Mouse (Mus musculus) T-cell, adult 2 months (primary cell): ENCODE measurements around the gene Rgl2.
A peak's percentile ranks its signal among the peaks of the same experiment; 100 is the strongest.
"Not testable (repeated sequence)": the region's sequence is repeated elsewhere in the genome, so short reads cannot be mapped to it uniquely, and the experiment has no call there.

Experiments used
- DNase-seq: peaks from one replicate; pipeline ENCODE4 v3.0.0; 2022; ENCODE audit warnings: low spot score

Rgl2 gene

DNA sequence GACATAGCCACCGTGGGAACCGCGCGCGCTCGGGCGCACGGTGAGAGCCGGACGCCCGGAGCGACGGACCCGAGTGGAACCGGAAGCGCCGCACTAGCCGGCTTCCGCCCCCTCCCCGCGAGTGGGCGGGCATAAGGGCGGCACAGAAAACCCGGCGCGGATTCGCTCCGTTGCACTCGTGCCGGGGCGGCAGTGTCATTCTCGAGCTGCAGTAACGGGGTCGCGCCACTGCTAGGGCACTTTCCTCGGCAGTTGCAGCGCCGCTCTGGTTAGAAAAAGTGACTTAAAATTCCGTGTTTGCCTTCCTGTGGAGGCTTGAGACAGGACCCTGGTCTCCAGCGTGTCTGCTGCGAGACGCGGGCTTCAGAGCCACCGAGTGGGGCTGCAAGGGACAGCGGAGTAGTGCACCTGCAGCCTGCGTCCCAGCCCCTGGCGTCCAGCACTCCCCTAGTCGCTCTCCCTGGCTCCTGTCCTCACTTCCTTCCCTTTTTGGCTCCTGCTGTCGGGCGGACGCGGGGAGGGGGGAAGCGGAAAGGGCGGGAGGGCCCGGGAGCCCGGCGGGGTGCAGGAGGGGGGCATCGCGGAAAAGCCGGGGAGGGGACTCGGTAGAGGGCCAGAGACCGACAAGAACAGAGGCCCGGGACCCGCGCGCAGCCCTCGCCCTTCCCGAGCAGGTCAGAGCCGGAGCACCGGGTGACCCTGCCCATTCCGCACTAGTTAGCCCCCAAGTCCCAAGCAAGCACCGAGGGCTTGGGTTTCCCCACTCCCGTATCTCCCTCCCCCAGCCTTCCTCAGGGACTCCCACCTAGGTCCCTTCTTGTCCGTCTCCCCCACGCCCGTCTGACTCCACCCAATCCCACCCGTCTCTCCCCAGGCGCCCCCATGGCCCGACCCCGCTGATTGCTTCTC is at the start of gene Rgl2:
Rgl2 (plus strand) TSS at position 173 of the 909 bp plus-strand sequence.
- DNase-seq, result peak; percentile 94

GRCm38 (mm10) chr17:33884320-33884719 is 45.0 kb upstream of the Rgl2 start:
- DNase-seq, result not testable (repeated sequence)

GRCm38 (mm10) chr17:33887802-33888201 is 41.5 kb upstream of the Rgl2 start:
- not testable (repeated sequence) for DNase-seq

DNA sequence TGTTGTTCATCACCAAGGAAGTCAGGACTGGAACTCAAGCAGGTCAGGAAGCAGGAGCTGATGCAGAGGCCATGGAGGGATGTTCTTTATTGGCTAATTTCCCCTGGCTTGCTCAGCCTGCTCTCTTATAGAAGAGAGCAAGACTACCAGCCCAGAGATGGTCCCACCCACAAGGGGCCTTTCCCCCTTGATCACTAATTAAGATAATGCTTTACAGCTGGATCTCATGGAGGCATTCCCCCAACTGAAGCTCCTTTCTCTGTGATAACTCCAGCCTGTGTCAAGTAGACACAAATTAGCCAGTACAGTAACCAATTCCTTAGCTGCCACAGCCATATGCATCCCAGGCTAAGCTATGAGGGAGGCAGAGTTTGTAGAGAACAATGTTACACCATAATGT is 41.1 kb upstream of the Rgl2 start:
- DNase-seq, result not testable (repeated sequence)

GRCm38 (mm10) chr17:33889941-33890532 is 39.3 kb upstream of the Rgl2 start:
- not testable (repeated sequence) for DNase-seq

GRCm38 (mm10) chr17:33890533-33891059 is 38.7 kb upstream of the Rgl2 start, which contains the start of gene Kifc1:
Gene Kifc1 (minus strand): TSS chr17:33890661.
- DNase-seq, result peak; percentile 100

DNA sequence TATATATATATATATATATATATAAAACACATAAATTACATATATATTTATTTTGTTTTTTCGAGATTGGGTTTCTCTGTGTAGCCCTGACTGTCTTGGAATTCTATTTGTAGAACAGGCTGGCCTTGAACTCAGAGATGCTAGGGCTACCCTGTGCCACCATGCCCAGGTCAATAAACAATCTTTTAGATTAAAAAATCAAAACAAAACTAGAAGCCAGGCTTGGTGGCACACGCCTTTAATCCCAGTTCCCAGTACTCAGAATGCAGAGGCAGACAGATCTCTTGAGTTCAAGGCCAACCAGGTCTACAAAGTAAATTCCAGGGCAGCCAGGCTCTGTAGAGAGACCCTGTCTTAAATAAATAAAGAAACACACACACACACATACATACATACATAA is 38.0 kb upstream of the Rgl2 start:
- no peak for DNase-seq

DNA sequence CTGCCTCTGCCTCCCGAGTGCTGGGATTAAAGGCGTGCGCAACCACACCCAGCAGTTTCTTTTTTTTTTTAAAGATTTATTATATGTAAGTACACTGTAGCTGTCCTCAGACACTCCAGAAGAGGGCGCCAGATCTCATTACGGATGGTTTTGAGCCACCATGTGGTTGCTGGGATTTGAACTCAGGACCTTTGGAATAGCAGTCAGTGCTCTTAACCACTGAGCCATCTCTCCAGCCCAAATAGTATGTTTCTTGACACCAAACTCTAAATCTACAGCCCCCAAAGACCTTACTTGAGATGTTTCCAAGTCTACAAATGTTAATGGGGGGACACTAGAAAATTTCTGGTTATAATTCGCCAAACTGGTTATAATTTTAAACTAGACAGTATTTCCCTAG is 37.5 kb upstream of the Rgl2 start:
- DNase-seq, result peak; percentile 35

- DNase-seq, result no peak
Measured at GRCm38 (mm10) chr17:33892429-33892828, 36.9 kb upstream of the Rgl2 start.

GRCm38 (mm10) chr17:33893011-33893410 is 36.3 kb upstream of the Rgl2 start:
- DNase-seq, result not testable (repeated sequence)

DNA sequence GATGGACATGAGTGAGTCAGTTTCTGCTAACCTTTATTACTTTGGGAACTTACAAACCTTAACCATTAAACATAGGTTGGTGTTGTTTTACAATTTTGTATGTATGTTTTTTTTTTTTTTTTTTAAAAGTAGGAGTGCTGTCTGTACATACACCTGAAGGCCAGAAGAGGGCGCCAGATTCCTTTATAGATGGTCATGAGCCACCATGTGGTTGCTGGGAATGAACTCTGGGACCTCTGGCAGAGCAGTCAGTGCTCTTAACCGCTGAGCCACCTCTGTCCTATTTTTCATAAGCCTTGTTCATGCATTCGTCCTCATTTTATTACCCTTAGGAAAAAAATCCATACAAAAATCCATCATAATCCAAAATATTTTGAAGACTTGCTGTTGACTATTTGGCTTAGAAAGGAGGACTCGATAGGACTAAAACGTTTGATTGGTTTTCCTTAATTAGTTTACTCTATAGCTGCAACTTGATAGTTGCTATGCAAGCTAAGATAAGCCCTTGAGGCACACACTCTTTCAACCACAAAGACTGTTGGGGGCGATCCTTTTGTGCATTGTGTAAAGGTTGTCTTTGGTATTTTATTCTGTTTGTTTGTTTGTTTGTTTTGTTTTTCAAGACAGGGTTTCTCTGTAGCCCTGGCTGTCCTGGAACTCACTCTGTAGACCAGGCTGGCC is 32.1 kb upstream of the Rgl2 start:
- DNase-seq, result peak; percentile 63

- not testable (repeated sequence) for DNase-seq
Measured at GRCm38 (mm10) chr17:33898193-33898592, 31.1 kb upstream of the Rgl2 start.

- DNase-seq, result no peak
Measured at GRCm38 (mm10) chr17:33899642-33900041, 29.7 kb upstream of the Rgl2 start.

- DNase-seq, result no peak
Measured at GRCm38 (mm10) chr17:33900281-33900988, 28.9 kb upstream of the Rgl2 start.

- no peak for DNase-seq
Measured at GRCm38 (mm10) chr17:33900989-33901314, 28.4 kb upstream of the Rgl2 start.

DNA sequence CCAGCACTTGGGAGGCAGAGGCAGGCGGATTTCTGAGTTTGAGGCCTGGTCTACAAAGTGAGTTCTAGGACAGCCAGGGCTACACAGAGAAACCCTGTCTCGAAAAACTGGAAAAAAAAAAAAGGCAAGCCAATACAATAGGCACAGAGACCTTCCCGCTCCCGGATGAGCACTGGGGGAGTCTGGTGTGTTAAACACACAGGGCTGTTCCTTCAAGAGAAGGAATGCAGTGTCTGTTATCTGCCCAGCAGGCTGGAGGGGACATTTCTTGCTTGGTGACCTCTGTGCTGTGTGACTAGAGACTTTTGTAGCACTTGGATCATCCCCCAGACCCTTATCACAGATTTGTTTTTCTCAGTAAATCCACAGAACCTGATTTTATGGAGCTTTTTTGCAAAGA is 27.7 kb upstream of the Rgl2 start:
- DNase-seq, result no peak

- no peak for DNase-seq
Measured at GRCm38 (mm10) chr17:33902079-33902478, 27.3 kb upstream of the Rgl2 start.

DNA sequence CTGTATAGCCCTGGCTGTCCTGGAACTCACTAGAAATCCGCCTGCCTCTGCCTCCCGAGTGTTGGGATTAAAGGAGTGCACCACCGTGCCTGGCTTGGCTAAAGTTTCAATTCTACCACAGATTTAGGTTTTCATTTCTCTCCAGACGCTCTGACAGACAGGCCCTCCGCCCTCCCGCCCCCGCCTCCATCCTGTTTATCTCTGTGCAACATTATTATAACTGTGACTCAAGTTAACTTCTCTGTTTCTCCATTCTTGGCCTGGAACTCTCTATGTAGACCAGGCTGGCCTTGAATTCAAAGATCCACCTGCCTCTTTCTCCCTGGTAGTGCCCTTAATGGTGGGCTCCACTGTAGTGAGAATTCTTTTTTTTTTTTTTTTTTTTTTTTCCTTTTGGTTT is 26.9 kb upstream of the Rgl2 start:
- no peak for DNase-seq

DNA sequence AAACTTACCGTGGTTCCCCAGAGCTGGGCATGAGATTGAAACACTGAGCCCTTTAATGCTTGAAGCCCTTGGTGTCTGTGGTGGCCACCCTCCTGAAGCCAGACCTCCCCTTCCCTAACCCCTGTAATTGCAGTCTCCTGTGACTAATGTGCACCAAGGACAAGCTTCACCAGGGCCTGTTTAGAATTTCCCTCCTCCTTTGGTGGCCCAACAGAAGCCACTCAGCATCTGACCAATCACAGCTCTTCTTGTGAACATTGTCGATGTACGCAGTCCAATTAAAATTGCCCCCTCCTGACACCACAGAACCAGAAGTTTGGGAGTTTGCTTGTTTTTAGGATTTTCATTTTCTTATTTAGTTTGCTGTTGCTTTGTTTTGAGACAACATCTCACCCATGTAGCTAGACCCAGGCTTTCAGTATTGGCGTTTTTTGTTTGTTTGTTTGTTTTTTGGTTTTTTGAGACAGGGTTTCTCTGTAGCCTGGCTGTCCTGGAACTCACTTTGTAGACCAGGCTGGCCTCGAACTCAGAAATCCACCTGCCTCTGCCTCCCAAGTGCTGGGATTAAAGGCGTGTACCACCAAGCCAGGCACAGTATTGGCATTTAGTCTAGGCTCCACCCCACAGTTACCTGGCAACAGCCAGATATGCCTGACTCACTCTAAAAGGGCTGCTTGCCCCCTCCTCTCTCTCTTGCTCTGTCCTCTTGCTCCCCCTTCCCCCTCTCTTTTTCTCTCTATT is 25.3 kb upstream of the Rgl2 start:
- not testable (repeated sequence) for DNase-seq

DNA sequence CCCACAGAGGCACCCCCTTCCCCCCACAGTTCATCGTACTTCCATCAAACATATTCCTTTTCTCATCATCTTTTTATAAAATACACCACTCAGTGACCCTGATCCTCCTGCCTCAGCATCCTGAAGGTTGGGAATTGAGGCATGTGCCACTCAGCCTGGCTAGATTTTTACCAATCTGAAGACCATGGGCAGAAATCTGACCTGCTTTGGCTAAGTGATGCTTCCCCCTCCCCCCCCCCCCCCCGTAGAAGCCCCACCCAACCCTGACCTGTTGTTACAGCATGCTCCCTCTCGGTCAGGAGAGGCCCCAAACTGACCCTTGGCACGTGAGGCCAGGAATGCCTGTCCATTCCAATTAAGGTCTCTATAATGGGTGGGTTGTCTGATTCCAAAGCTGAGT is 24.5 kb upstream of the Rgl2 start, which contains the start of gene Platr17:
Platr17 (plus strand) TSS at position 301 of the 400 bp plus-strand sequence.
- not testable (repeated sequence) for DNase-seq
